Mouse (Mus musculus) midbrain, embryonic 11.5 days (tissue): Measurements from ENCODE around the gene Hist1h2bl. TPM values are rescaled to one million over a fixed set of nuclear protein-coding genes. Genes with fewer than 3 reads are reported as not detected.
"Not testable (repeated sequence)": the region's sequence is repeated elsewhere in the genome, so short reads cannot be mapped to it uniquely, and the experiment has no call there.

Source experiments
- ATAC-seq: fragments of 200-750 bp; cut with Nextera tagmentation; 2 replicates; pipeline ENCODE4 v1.8.0; 2017; ENCODE audit warnings: moderate TSS enrichment, moderate library complexity; ENCODE audit not compliant: low FRiP score
- DNase-seq: peaks from one replicate; pipeline ENCODE4 v3.0.0; 2015; ENCODE audit warnings: low spot score; ENCODE audit errors: missing footprints
- H3K27ac ChIP-seq: fragments of 300-500 bp; sonication (generic); 2 replicates; pipeline ENCODE4 v1.5.1; 2014; ENCODE audit warnings: low read depth, low read length
- H3K27me3 ChIP-seq: fragments of 300-500 bp; sonication (generic); 2 replicates; pipeline ENCODE4 v1.6.1; 2014; ENCODE audit warnings: mild to moderate bottlenecking, low read length, moderate library complexity, mixed read lengths; ENCODE audit not compliant: control insufficient read depth, insufficient read depth
- H3K36me3 ChIP-seq: fragments of 300-500 bp; sonication (generic); 2 replicates; pipeline ENCODE4 v1.6.1; 2014; ENCODE audit warnings: mild to moderate bottlenecking, low read length, moderate library complexity, mixed read lengths; ENCODE audit not compliant: control insufficient read depth, insufficient read depth
- H3K4me1 ChIP-seq: fragments of 300-500 bp; sonication (generic); 2 replicates; pipeline ENCODE4 v1.6.1; 2014; ENCODE audit warnings: low read length; ENCODE audit not compliant: control insufficient read depth, insufficient read depth
- H3K4me2 ChIP-seq: fragments of 300-500 bp; sonication (generic); 2 replicates; pipeline ENCODE4 v1.6.1; 2014; ENCODE audit warnings: mild to moderate bottlenecking, moderate library complexity
- H3K4me3 ChIP-seq: fragments of 300-500 bp; sonication (generic); 2 replicates; pipeline ENCODE4 v1.5.1; 2014; ENCODE audit warnings: low read depth, low read length
- H3K9ac ChIP-seq: fragments of 300-500 bp; sonication (generic); 2 replicates; pipeline ENCODE4 v1.6.1; 2014; ENCODE audit warnings: low read length
- H3K9me3 ChIP-seq: fragments of 300-500 bp; sonication (generic); 2 replicates; pipeline ENCODE4 v1.6.1; 2016; ENCODE audit warnings: low read length; ENCODE audit not compliant: control insufficient read depth
- WGBS: fragments of 180-500 bp; shearing (Covaris S2); extraction: QIAGEN DNeasy Blood & Tissue Kit; methylation state at CpG from one replicate; pipeline ENCODE4 v1.1.7; 2014; 5-methylcytosine and 5-hydroxymethylcytosine counted together
- polyA plus RNA-seq: library from polyadenylated mRNA; unstranded; fragments of >200 nt; fragmentation: Nextera tagmentation; extraction: Ambion mirVana; gene quantifications from 2 replicates; pipeline ENCODE4 v1.2.1, GENCODE M21; 2014

Gene Hist1h2bl
- polyA plus RNA-seq, 1 experiment from 2014 or later = 0.85 TPM

DNA sequence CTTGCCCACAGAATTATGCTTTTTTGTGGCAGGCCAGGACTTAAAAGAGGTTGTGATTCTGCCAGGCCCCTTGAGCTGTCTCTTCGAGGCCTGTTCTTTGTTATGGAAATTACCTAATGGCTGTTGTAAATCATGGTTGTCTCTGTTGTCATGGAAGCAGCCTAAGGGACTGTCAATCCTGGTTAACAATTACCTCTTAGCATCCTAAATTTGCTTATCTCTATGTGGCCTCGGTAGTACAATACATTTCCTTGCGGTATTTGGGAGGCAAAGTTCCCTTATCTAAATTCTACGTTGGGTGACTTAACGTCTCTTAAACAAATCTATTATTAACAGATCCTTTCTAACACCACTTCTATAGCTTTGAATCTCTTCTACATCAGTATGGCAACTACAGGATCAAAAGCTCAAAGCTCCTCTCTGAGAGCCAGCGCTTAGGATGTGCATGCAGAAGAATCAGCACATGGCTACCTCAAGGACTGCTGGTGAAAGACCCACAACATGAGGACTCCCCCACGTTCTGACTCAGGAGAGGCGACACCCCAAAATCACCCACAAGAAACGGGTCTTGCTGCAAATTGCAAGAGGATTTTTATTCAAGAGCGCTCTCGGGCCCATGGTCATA lies 12.1 kb upstream of the Hist1h2bl start:
- ATAC-seq = peak; percentile 90

DNA sequence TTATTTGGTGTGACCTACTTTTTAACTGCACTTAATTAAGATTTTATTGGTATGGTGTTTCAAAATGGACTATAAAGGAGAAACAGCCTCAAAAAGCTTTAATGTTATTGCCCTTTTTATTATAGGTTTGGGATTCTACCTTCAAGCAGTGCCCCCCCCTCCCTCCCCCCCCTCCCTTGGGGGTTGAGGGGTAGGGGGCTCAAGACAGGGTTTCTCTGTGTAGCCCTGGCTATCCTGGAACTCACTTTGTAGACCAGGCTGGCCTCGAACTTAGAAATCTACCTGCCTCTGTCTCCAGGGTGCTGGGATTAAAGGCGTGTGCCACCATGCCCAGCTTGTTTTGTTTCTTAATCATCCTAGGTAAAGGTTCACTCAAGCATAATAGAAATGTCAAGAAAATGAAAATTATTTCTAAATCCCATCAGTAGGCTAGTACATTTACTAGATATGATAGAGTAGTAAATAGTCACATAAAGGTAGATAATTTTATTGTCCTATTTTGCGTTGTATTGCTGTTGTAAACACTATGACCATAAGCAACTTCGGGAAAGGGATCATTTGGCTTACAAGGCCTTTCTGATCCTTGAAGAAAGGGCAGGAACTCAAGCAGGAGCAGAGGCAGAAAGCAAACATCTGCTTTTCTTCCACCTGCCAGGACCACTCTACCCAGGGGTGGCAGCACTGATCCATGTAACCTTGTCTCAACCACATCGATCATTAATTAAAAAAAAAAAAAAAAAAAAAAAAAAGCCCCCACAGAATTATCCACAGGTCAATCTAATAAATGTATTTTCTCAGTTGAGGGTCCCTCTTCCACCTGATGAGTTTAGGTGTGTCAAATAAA lies 7.3 kb upstream of the Hist1h2bl start:
- peak overlapping the region; percentile 94 for H3K27ac ChIP-seq
- peak; percentile 85 for DNase-seq

More for the DNA sequence above, 12.1 kb upstream of the Hist1h2bl start:
- no peaks in the 10 kb centered on the region for H3K27me3 ChIP-seq
- peak; percentile 89 for DNase-seq
- peak overlapping the region; percentile 3 for H3K27ac ChIP-seq
- 19% methylated on average over 11 of the region's 11 CpGs for WGBS
- H3K4me2 ChIP-seq = 0 out of 2 replicates have a peak overlapping the region, but pooled peaks have one; percentile 14
- no peaks in the 10 kb centered on the region for H3K9me3 ChIP-seq
- H3K36me3 ChIP-seq = no peaks in the 10 kb centered on the region
- H3K4me1 ChIP-seq = peaks cover 12% of the 10 kb centered on the region; the same call in 1 of the 2 replicates
- no peak overlapping the region for H3K4me3 ChIP-seq
- no peak overlapping the region for H3K9ac ChIP-seq

DNA sequence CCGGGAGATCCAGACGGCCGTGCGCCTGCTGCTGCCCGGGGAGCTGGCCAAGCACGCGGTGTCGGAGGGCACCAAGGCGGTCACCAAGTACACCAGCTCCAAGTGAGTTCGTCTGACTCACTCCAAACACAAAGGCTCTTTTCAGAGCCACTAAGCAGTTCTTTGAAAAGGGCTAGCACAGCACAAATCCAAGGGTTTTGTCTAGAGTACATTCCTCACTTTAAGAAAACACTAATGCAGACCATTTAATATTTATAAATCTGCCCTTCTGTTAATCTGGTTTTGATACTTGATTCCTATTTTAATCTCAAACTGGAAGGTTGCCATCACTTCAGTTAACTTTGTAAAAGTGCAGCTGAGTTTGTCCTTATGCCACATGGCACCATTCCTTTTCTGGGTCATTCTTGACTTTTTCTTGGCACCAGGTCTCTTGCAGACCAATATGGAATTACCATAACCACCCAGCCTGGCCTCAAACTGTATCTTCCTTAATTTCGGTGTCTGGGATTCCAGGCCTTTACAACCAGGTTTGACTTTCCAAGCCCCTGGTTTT lies 6.5 kb upstream of the Hist1h2bl start:
- H3K9ac ChIP-seq = peak overlapping the region; percentile 58
- DNase-seq (peak; percentile 95), ATAC-seq (peak; percentile 34)
- WGBS = 3% methylated on average over 11 of the region's 11 CpGs
- H3K4me1 ChIP-seq = peaks cover 18% of the 10 kb centered on the region
- no peaks in the 10 kb centered on the region for H3K27me3 ChIP-seq
- H3K9me3 ChIP-seq = no peaks in the 10 kb centered on the region
- H3K4me2 ChIP-seq = peak overlapping the region; percentile 49
- H3K27ac ChIP-seq = peak overlapping the region; percentile 94
- no peaks in the 10 kb centered on the region for H3K36me3 ChIP-seq
- H3K4me3 ChIP-seq = peak overlapping the region; percentile 28

More for the DNA sequence above, 7.3 kb upstream of the Hist1h2bl start:
- no peaks in the 10 kb centered on the region for H3K27me3 ChIP-seq
- no peaks in the 10 kb centered on the region for H3K9me3 ChIP-seq
- H3K9ac ChIP-seq = peak overlapping the region; percentile 58; the same call in 1 of the 2 replicates
- H3K36me3 ChIP-seq = no peaks in the 10 kb centered on the region
- peak overlapping the region; percentile 49 for H3K4me2 ChIP-seq
- no peak overlapping the region for H3K4me3 ChIP-seq
- peaks cover 22% of the 10 kb centered on the region for H3K4me1 ChIP-seq
- 33% methylated on average over 5 of the region's 5 CpGs for WGBS
- no peak for ATAC-seq

DNA sequence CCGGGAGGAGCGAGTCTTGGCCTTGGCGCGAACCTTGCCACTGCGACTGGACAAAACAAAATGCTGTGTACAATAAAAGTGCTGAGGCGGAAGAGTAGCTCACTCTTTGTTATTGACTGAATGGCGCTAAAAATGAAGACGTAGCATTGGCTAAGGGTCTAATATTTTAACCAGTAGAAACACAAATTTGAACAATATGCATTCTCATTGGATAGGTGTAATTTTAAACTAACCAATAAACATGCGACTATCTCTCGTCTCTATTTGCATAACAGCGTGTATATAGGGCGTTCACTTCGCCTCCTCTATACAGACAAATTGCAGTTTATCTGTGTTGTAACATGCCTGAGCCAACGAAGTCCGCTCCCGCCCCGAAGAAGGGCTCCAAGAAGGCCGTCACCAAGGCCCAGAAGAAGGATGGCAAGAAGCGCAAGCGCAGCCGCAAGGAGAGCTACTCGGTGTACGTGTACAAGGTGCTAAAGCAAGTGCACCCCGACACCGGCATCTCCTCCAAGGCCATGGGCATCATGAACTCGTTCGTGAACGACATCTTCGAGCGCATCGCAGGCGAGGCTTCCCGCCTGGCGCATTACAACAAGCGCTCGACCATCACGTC lies 5.9 kb upstream of the Hist1h2bl start, which contains the start of gene Hist1h2bm:
Gene Hist1h2bm, plus strand, starts transcription at position 288 of the 616 bp plus-strand sequence.
- not testable (repeated sequence) for H3K27me3 ChIP-seq, H3K9me3 ChIP-seq, H3K36me3 ChIP-seq
- ATAC-seq (peak; percentile 94), DNase-seq (peak; percentile 98)
- peak within 1 kb of the TSS; percentile 49 for H3K4me2 ChIP-seq
- H3K27ac ChIP-seq = peak within 1 kb of the TSS; percentile 94
- H3K9ac ChIP-seq = peak within 1 kb of the TSS; percentile 76
- H3K4me1 ChIP-seq = peaks cover 12% of the 10 kb centered on the region
- H3K4me3 ChIP-seq = peak within 1 kb of the TSS; percentile 28
- 0% methylated on average over 37 of the region's 37 CpGs for WGBS

DNA sequence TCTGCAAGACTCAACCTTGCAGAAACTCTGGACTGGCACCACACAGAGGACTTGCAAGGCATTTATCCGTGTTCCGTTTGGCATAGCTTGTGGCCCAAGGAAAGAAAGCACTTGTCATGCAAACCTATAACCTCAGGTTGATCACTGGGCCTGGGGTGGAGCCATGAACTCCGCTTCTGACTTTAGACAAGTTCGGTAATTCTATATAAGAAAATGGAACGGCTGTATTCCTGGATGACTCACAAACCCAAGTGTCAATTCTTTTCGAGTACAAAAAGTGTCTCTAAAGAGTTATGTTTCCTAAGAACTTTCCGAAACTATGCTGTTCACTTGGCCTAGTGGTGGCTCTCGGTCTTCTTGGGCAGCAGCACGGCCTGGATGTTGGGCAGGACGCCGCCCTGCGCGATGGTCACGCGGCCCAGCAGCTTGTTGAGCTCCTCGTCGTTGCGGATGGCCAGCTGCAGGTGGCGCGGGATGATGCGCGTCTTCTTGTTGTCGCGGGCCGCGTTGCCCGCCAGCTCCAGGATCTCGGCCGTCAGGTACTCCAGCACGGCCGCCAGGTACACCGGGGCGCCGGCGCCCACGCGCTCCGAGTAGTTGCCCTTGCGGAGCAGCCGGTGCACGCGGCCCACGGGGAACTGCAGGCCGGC lies 5.3 kb upstream of the Hist1h2bl start:
- 3% methylated on average over 17 of the region's 44 CpGs for WGBS
- peak; percentile 18 for ATAC-seq
- H3K27me3 ChIP-seq, H3K36me3 ChIP-seq, H3K9me3 ChIP-seq: not testable (repeated sequence)
- peak; percentile 90 for DNase-seq
- Histone ChIP-seq H3K4me2 (peak overlapping the region; percentile 49), H3K9ac (peak overlapping the region; percentile 76), H3K4me3 (peak overlapping the region; percentile 28), H3K27ac (peak overlapping the region; percentile 94), H3K4me1 (peaks cover 14% of the 10 kb centered on the region)

DNA sequence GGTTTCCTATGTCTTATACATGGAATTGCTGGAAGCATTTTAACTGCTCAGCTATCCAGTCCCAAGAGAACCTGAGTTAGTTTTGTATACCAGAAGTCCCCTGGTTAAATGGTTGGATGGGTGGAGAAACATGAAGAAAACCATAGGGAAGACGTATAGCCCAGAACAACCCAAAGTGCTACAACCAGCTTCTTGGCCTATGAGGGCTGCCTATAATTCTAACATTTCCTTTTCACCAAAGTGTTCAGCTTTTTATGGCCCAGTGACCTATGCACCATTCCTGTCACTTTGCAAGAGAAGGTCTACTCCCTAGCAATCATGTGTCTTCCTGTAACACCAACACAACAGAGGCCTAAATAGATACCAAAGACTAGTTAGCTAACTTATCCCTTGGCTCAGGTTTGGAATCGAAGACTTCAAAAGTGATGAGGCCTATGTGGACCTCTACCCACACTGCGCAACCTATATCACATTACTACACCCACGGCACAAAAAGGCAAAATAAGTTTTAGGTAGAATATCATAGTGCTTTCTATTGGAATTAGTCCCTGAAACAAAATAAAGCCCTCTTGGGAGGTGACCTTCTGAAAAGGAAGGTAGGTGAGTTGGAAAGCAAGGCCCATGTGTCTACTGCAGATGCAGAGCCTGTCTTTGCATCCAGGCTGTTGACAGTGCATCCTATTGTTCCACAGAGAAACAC lies 2.6 kb upstream of the Hist1h2bl start:
- no peak for ATAC-seq
- Histone ChIP-seq H3K4me2 (peak overlapping the region; percentile 70), H3K9me3 (no peaks in the 10 kb centered on the region), H3K4me3 (peak overlapping the region; percentile 32), H3K4me1 (peaks cover 22% of the 10 kb centered on the region), H3K27me3 (no peaks in the 10 kb centered on the region), H3K27ac (peak overlapping the region; percentile 88), H3K9ac (peak overlapping the region; percentile 77), H3K36me3 (no peaks in the 10 kb centered on the region)
- 57% methylated on average over 4 of the region's 4 CpGs for WGBS
- peak; percentile 93 for DNase-seq

DNA sequence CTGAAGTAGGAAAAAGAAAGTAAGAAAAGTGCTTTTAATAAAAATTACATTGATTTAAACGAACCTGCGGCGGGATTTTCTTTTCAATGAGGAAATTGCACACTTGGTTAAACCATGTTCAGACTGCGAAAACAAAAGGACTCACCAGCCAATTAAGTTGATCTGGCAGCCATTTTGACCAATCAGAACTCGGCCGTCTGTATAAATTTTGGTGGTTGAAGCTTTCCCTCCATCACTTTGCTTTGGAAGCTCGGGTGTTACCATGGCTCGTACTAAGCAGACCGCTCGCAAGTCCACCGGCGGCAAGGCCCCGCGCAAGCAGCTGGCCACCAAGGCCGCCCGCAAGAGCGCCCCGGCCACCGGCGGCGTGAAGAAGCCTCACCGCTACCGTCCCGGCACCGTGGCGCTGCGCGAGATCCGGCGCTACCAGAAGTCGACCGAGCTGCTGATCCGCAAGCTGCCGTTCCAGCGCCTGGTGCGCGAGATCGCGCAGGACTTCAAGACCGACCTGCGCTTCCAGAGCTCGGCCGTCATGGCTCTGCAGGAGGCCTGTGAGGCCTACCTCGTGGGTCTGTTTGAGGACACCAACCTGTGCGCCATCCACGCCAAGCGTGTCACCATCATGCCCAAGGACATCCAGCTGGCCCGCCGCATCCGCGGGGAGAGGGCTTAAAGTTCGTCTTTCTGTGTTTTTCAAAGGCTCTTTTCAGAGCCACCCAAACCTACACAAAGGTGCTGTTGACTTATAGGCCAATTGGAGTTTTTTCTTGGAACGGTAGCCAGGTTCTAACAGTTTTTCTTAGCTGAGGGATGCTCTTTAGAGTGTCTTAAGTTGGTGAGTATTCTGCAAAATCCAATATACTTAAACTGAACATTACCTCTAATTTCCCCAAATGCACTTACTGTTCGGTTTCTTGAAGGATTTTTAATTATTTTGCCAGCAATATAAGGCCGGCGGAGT lies 1.7 kb upstream of the Hist1h2bl start, which contains the start of gene Hist1h3h:
Gene Hist1h3h, plus strand, starts transcription at position 263 of the 961 bp plus-strand sequence.
- not testable (repeated sequence) for H3K27me3 ChIP-seq, H3K9me3 ChIP-seq, H3K36me3 ChIP-seq
- Histone ChIP-seq H3K4me1 (peaks cover 20% of the 10 kb centered on the region), H3K27ac (peak within 1 kb of the TSS; percentile 94), H3K9ac (peak within 1 kb of the TSS; percentile 84), H3K4me3 (peak within 1 kb of the TSS; percentile 44), H3K4me2 (peak within 1 kb of the TSS; percentile 89)
- WGBS = under 1% methylated on average over 25 of the region's 56 CpGs
- DNase-seq (peak; percentile 99), ATAC-seq (peak; percentile 54)
